Mouse (Mus musculus): ENCODE measurements around the gene Hint1.

Gene Hint1

GRCm38 (mm10) chr11:54879434-54879833 is 13.3 kb downstream of the Hint1 start:
- no peak for TF ChIP-seq GATA4 (IDR thresholded peaks at IDR 0.05; ENCODE audit: insufficient replicate concordance, low read length)

- peak; percentile 58; the same call in 1 of the 2 replicates for TF ChIP-seq GATA4 (IDR thresholded peaks at IDR 0.05; ENCODE audit: insufficient replicate concordance, low read length)
Observed at GRCm38 (mm10) chr11:54879922-54880321, 13.7 kb downstream of the Hint1 start.

- peak; percentile 77; the same call in 1 of the 2 replicates for TF ChIP-seq GATA4 (IDR thresholded peaks at IDR 0.05; ENCODE audit: insufficient replicate concordance, low read length)
Observed at GRCm38 (mm10) chr11:54881051-54881474, 14.9 kb downstream of the Hint1 start.

- TF ChIP-seq GATA4 (IDR thresholded peaks at IDR 0.05; ENCODE audit: insufficient replicate concordance, low read length), result no peak
Observed at GRCm38 (mm10) chr11:54882671-54883070, 16.5 kb downstream of the Hint1 start.

- TF ChIP-seq GATA4 (IDR thresholded peaks at IDR 0.05; ENCODE audit: insufficient replicate concordance, low read length), result no peak
Observed at GRCm38 (mm10) chr11:54884197-54884828, 18.1 kb downstream of the Hint1 start.

GRCm38 (mm10) chr11:54884937-54885336 is 18.8 kb downstream of the Hint1 start:
- TF ChIP-seq GATA4 (IDR thresholded peaks at IDR 0.05; ENCODE audit: insufficient replicate concordance, low read length), result no peak

- no peak for TF ChIP-seq GATA4 (IDR thresholded peaks at IDR 0.05; ENCODE audit: insufficient replicate concordance, low read length)
Observed at GRCm38 (mm10) chr11:54885406-54885805, 19.2 kb downstream of the Hint1 start.

- TF ChIP-seq GATA4 (IDR thresholded peaks at IDR 0.05; ENCODE audit: insufficient replicate concordance, low read length), result no peak
Observed at GRCm38 (mm10) chr11:54887927-54888326, 21.7 kb downstream of the Hint1 start.

- TF ChIP-seq GATA4 (IDR thresholded peaks at IDR 0.05; ENCODE audit: insufficient replicate concordance, low read length), result no peak
Observed at GRCm38 (mm10) chr11:54891341-54891740, 25.2 kb downstream of the Hint1 start.

- no peak for TF ChIP-seq GATA4 (IDR thresholded peaks at IDR 0.05; ENCODE audit: insufficient replicate concordance, low read length)
Observed at GRCm38 (mm10) chr11:54892091-54892490, 25.9 kb downstream of the Hint1 start.

- TF ChIP-seq GATA4 (IDR thresholded peaks at IDR 0.05; ENCODE audit: insufficient replicate concordance, low read length), result no peak
Observed at GRCm38 (mm10) chr11:54894589-54894988, 28.4 kb downstream of the Hint1 start.

- no peak for TF ChIP-seq GATA4 (IDR thresholded peaks at IDR 0.05; ENCODE audit: insufficient replicate concordance, low read length)
Observed at GRCm38 (mm10) chr11:54897470-54897869, 31.3 kb downstream of the Hint1 start.

- TF ChIP-seq GATA4 (IDR thresholded peaks at IDR 0.05; ENCODE audit: insufficient replicate concordance, low read length), result no peak
Observed at GRCm38 (mm10) chr11:54899657-54900056, 33.5 kb downstream of the Hint1 start.

GRCm38 (mm10) chr11:54902333-54903323 is 36.4 kb downstream of the Hint1 start, which contains the start of gene Gpx3:
Gpx3 (plus strand) TSS chr11:54902453.
- no peak for TF ChIP-seq GATA4 (IDR thresholded peaks at IDR 0.05; ENCODE audit: insufficient replicate concordance, low read length)

- no peak for TF ChIP-seq GATA4 (IDR thresholded peaks at IDR 0.05; ENCODE audit: insufficient replicate concordance, low read length)
Observed at GRCm38 (mm10) chr11:54903339-54903738, 37.2 kb downstream of the Hint1 start.

Data from liver, adult (tissue).